Mouse (Mus musculus): ENCODE results near the gene Hdac11. TPM values are rescaled to one million over a fixed set of nuclear protein-coding genes. Genes with fewer than 3 reads are reported as not detected.

Hdac11 gene
- polyA plus RNA-seq (2014; fragmentation: Nextera tagmentation; extraction: Ambion mirVana): 42.1 and 50.3 TPM in 2 replicates

- under 1% methylated on average over 42 of the region's 42 CpGs for WGBS
- Histone ChIP-seq H3K4me3 (replicated peaks; ENCODE audit: low read depth, low read length) (peak within 1 kb of the TSS; percentile 65), H3K4me1 (ENCODE audit: control insufficient read depth, insufficient read depth, low read length) (peaks cover 81% of the 10 kb centered on the region), H3K27ac (replicated peaks; ENCODE audit: low read depth, low read length) (peak within 1 kb of the TSS; percentile 85), H3K4me2 (ENCODE audit: low read length) (peak within 1 kb of the TSS; percentile 91), H3K9me3 (ENCODE audit: control insufficient read depth, low read length) (no peaks in the 10 kb centered on the region), H3K36me3 (ENCODE audit: control insufficient read depth, insufficient read depth, low read length) (peaks cover 3% of the 10 kb centered on the region; the same call in 1 of the 2 replicates), H3K9ac (replicated peaks; ENCODE audit: low read length) (peak within 1 kb of the TSS; percentile 79), H3K27me3 (ENCODE audit: control insufficient read depth, insufficient read depth, low read length) (no peaks in the 10 kb centered on the region)
- DNase-seq (peak; percentile 94), ATAC-seq (ENCODE audit: low FRiP score, low TSS enrichment) (peak; percentile 92)
Observed at GRCm38 (mm10) chr6:91156554-91157236, at the start of gene Hdac11. Gene Hdac11, plus strand, starts transcription at chr6:91156665.

DNA sequence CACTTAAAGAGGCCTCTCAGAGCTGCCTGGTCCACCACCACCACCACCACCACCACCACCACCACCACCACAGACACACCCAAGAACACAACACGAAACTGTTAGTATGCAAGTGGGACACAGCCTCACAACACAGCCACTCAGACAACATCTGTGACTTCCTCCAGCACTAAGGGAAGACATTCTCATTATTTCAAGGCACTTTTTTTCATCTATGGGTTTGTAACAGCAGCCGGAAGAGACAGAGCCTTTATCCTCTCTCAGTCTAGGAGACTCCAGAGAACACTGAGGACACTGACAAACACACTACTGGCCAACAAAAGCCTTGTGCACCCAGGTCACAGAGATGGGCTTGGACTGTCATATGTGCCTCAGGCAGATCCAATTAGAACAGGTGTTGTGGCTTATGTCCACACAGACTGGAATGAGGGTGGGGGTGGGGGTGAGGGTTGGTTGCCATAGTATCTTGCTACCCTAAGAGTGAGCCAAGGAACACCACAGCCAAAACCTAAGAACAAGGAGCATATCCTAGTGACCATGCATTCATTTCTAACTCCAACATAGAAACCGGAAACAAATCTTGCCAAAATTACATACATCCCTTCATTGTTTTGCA lies 48.1 kb upstream of the Hdac11 start:
- DNase-seq (no peak), ATAC-seq (ENCODE audit: low FRiP score, low TSS enrichment) (no peak)

GRCm38 (mm10) chr6:91108917-91109450 lies 47.5 kb upstream of the Hdac11 start:
- no peaks in the 10 kb centered on the region for H3K4me1 ChIP-seq (ENCODE audit: control insufficient read depth, insufficient read depth, low read length)
- H3K36me3 ChIP-seq (ENCODE audit: control insufficient read depth, insufficient read depth, low read length): no peaks in the 10 kb centered on the region
- H3K4me2 ChIP-seq (ENCODE audit: low read length): no peak overlapping the region
- WGBS: 92% methylated on average over 2 of the region's 2 CpGs
- DNase-seq (no peak), ATAC-seq (ENCODE audit: low FRiP score, low TSS enrichment) (no peak)
- H3K9me3 ChIP-seq (ENCODE audit: control insufficient read depth, low read length): no peaks in the 10 kb centered on the region
- no peak overlapping the region for H3K9ac ChIP-seq (replicated peaks; ENCODE audit: low read length)
- H3K27ac ChIP-seq (replicated peaks; ENCODE audit: low read depth, low read length): no peak overlapping the region
- H3K4me3 ChIP-seq (replicated peaks; ENCODE audit: low read depth, low read length): no peak overlapping the region
- no peaks in the 10 kb centered on the region for H3K27me3 ChIP-seq (ENCODE audit: control insufficient read depth, insufficient read depth, low read length)

More for the DNA sequence above, 48.1 kb upstream of the Hdac11 start:
- no peak overlapping the region for H3K4me2 ChIP-seq (ENCODE audit: low read length)
- H3K27me3 ChIP-seq (ENCODE audit: control insufficient read depth, insufficient read depth, low read length): no peaks in the 10 kb centered on the region
- H3K4me1 ChIP-seq (ENCODE audit: control insufficient read depth, insufficient read depth, low read length): no peaks in the 10 kb centered on the region
- 87% methylated on average over 3 of the region's 3 CpGs for WGBS
- H3K9ac ChIP-seq (replicated peaks; ENCODE audit: low read length): no peak overlapping the region
- H3K9me3 ChIP-seq (ENCODE audit: control insufficient read depth, low read length): no peaks in the 10 kb centered on the region
- no peaks in the 10 kb centered on the region for H3K36me3 ChIP-seq (ENCODE audit: control insufficient read depth, insufficient read depth, low read length)
- no peak overlapping the region for H3K4me3 ChIP-seq (replicated peaks; ENCODE audit: low read depth, low read length)
- no peak overlapping the region for H3K27ac ChIP-seq (replicated peaks; ENCODE audit: low read depth, low read length)

DNA sequence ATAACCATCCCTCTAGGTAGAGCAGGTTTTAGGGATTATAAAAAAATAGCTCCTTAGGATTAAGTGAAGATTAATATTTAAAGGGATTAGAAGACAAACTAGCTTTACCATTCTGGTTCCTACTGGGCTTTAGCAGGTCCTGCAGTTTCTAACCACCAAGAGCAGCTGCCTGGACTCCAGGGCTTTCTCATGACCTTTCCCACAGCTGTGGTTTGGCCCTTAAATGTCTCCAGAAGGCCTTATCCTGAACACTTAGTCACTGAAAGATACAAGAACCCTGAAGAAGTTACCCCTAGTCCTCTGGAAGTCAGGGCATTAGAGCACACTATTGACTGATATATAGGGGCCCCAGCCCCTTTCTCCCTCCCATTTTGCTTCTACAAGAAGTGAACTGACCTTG lies 47.0 kb upstream of the Hdac11 start:
- Histone ChIP-seq H3K36me3 (ENCODE audit: control insufficient read depth, insufficient read depth, low read length) (no peaks in the 10 kb centered on the region), H3K4me2 (ENCODE audit: low read length) (no peak overlapping the region), H3K4me3 (replicated peaks; ENCODE audit: low read depth, low read length) (no peak overlapping the region), H3K27ac (replicated peaks; ENCODE audit: low read depth, low read length) (no peak overlapping the region), H3K27me3 (ENCODE audit: control insufficient read depth, insufficient read depth, low read length) (no peaks in the 10 kb centered on the region), H3K9me3 (ENCODE audit: control insufficient read depth, low read length) (no peaks in the 10 kb centered on the region), H3K9ac (replicated peaks; ENCODE audit: low read length) (no peak overlapping the region), H3K4me1 (ENCODE audit: control insufficient read depth, insufficient read depth, low read length) (no peaks in the 10 kb centered on the region)
- DNase-seq (no peak), ATAC-seq (ENCODE audit: low FRiP score, low TSS enrichment) (no peak)

GRCm38 (mm10) chr6:91110323-91111020 lies 46.0 kb upstream of the Hdac11 start:
- ATAC-seq (ENCODE audit: low FRiP score, low TSS enrichment) (no peak), DNase-seq (no peak)
- Histone ChIP-seq H3K4me3 (replicated peaks; ENCODE audit: low read depth, low read length) (no peak overlapping the region), H3K9me3 (ENCODE audit: control insufficient read depth, low read length) (no peaks in the 10 kb centered on the region), H3K4me1 (ENCODE audit: control insufficient read depth, insufficient read depth, low read length) (peaks cover 7% of the 10 kb centered on the region), H3K27ac (replicated peaks; ENCODE audit: low read depth, low read length) (no peak overlapping the region), H3K27me3 (ENCODE audit: control insufficient read depth, insufficient read depth, low read length) (no peaks in the 10 kb centered on the region), H3K36me3 (ENCODE audit: control insufficient read depth, insufficient read depth, low read length) (no peaks in the 10 kb centered on the region), H3K4me2 (ENCODE audit: low read length) (no peak overlapping the region), H3K9ac (replicated peaks; ENCODE audit: low read length) (no peak overlapping the region)
- 90% methylated on average over 13 of the region's 13 CpGs for WGBS

GRCm38 (mm10) chr6:91111141-91111953 lies 45.1 kb upstream of the Hdac11 start:
- peaks cover 16% of the 10 kb centered on the region for H3K4me1 ChIP-seq (ENCODE audit: control insufficient read depth, insufficient read depth, low read length)
- no peak overlapping the region for H3K27ac ChIP-seq (replicated peaks; ENCODE audit: low read depth, low read length)
- 89% methylated on average over 10 of the region's 10 CpGs for WGBS
- no peak overlapping the region for H3K4me2 ChIP-seq (ENCODE audit: low read length)
- no peaks in the 10 kb centered on the region for H3K27me3 ChIP-seq (ENCODE audit: control insufficient read depth, insufficient read depth, low read length)
- ATAC-seq (ENCODE audit: low FRiP score, low TSS enrichment) (no peak), DNase-seq (no peak)
- H3K9ac ChIP-seq (replicated peaks; ENCODE audit: low read length): no peak overlapping the region
- H3K4me3 ChIP-seq (replicated peaks; ENCODE audit: low read depth, low read length): no peak overlapping the region
- H3K9me3 ChIP-seq (ENCODE audit: control insufficient read depth, low read length): no peaks in the 10 kb centered on the region
- no peaks in the 10 kb centered on the region for H3K36me3 ChIP-seq (ENCODE audit: control insufficient read depth, insufficient read depth, low read length)

DNA sequence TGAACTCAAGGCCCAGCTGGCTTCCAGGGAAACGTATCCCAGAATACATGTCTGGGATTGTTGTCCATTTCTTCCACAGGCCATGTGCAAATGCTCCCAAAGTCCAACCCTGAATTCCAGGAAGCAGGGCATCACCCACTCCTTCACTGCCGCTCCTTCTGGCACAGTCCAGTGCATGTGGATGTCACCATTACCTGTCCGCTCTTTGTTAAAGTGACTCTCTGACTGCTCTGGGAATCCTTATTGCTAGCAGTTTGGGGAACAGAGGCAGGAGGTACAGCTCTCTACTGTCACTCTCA lies 44.6 kb upstream of the Hdac11 start:
- ATAC-seq (ENCODE audit: low FRiP score, low TSS enrichment) (no peak), DNase-seq (no peak)
- Histone ChIP-seq H3K4me3 (replicated peaks; ENCODE audit: low read depth, low read length) (no peak overlapping the region), H3K27me3 (ENCODE audit: control insufficient read depth, insufficient read depth, low read length) (no peaks in the 10 kb centered on the region), H3K36me3 (ENCODE audit: control insufficient read depth, insufficient read depth, low read length) (no peaks in the 10 kb centered on the region), H3K27ac (replicated peaks; ENCODE audit: low read depth, low read length) (no peak overlapping the region), H3K4me1 (ENCODE audit: control insufficient read depth, insufficient read depth, low read length) (peaks cover 16% of the 10 kb centered on the region), H3K9ac (replicated peaks; ENCODE audit: low read length) (no peak overlapping the region), H3K4me2 (ENCODE audit: low read length) (no peak overlapping the region), H3K9me3 (ENCODE audit: control insufficient read depth, low read length) (no peaks in the 10 kb centered on the region)
- 93% methylated on average over 3 of the region's 3 CpGs for WGBS

DNA sequence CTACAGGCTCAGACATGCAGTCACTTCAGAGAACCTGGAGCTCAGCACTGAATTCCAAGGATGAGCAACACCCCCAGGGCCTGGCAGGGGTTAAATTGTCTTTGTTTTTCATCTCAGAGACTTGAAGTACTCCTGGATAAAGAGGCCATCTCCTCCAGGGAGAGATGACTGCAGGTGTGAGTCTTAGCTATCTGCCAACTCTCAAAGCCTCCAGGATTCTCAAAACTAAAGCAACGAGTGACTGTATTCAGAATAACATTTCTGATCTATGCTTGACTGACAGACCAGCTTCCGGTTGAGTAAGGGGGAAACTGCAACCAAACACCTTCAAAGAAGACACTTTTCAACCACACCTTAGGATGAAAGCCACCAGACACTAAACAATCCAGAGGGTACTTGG lies 41.7 kb upstream of the Hdac11 start:
- Histone ChIP-seq H3K9me3 (ENCODE audit: control insufficient read depth, low read length) (no peaks in the 10 kb centered on the region), H3K27ac (replicated peaks; ENCODE audit: low read depth, low read length) (no peak overlapping the region), H3K4me1 (ENCODE audit: control insufficient read depth, insufficient read depth, low read length) (peaks cover 26% of the 10 kb centered on the region), H3K27me3 (ENCODE audit: control insufficient read depth, insufficient read depth, low read length) (no peaks in the 10 kb centered on the region), H3K9ac (replicated peaks; ENCODE audit: low read length) (no peak overlapping the region), H3K4me2 (ENCODE audit: low read length) (peak overlapping the region; percentile 72; the same call in 1 of the 2 replicates), H3K36me3 (ENCODE audit: control insufficient read depth, insufficient read depth, low read length) (no peaks in the 10 kb centered on the region), H3K4me3 (replicated peaks; ENCODE audit: low read depth, low read length) (no peak overlapping the region)
- ATAC-seq (ENCODE audit: low FRiP score, low TSS enrichment) (no peak), DNase-seq (no peak)
- WGBS: 50% methylated on average over 2 of the region's 2 CpGs

Data from midbrain, embryonic 14.5 days (tissue).